Mouse (Mus musculus) MEL-GATA-1-ER (cell line): ENCODE measurements around the gene Srms.
"Not testable (repeated sequence)": the region's sequence is repeated elsewhere in the genome, so short reads cannot be mapped to it uniquely, and the experiment has no call there.

Source experiments
- DNase-seq: peaks from one replicate; pipeline ENCODE4 v3.0.0-alpha.2; 2012; ENCODE audit warnings: low read depth; ENCODE audit errors: extremely low read depth

The Srms gene

GRCm38 (mm10) chr2:181219538-181220216, 6.7 kb upstream of the Srms start, which contains the start of gene Fndc11:
Fndc11 (plus strand) TSS chr2:181220013.
- DNase-seq: no peak

- no peak for DNase-seq
Observed at GRCm38 (mm10) chr2:181218881-181219485, 6.0 kb upstream of the Srms start.

GRCm38 (mm10) chr2:181216037-181216436, 3.1 kb upstream of the Srms start:
- no peak for DNase-seq

- no peak for DNase-seq
Observed at GRCm38 (mm10) chr2:181212389-181213020, 480 bp downstream of the Srms start.

GRCm38 (mm10) chr2:181206118-181206517, 6.9 kb downstream of the Srms start:
- no peak for DNase-seq

GRCm38 (mm10) chr2:181205678-181206077, 7.3 kb downstream of the Srms start:
- DNase-seq: no peak

- DNase-seq: no peak
Observed at GRCm38 (mm10) chr2:181202886-181203285, 10.1 kb downstream of the Srms start.

GRCm38 (mm10) chr2:181202422-181202821, 10.6 kb downstream of the Srms start, which contains the start of gene Ptk6:
Ptk6 (minus strand) TSS chr2:181202789.
- no peak for DNase-seq

- DNase-seq: no peak
Observed at GRCm38 (mm10) chr2:181201606-181202005, 11.4 kb downstream of the Srms start.

GRCm38 (mm10) chr2:181196628-181197300, 16.2 kb downstream of the Srms start:
- DNase-seq: no peak

GRCm38 (mm10) chr2:181193044-181193443, 19.9 kb downstream of the Srms start:
- no peak for DNase-seq

GRCm38 (mm10) chr2:181191936-181192335, 21.0 kb downstream of the Srms start:
- no peak for DNase-seq

GRCm38 (mm10) chr2:181191385-181191784, 21.6 kb downstream of the Srms start:
- DNase-seq: not testable (repeated sequence)

GRCm38 (mm10) chr2:181189321-181189720, 23.7 kb downstream of the Srms start:
- no peak for DNase-seq

GRCm38 (mm10) chr2:181188681-181189080, 24.3 kb downstream of the Srms start:
- no peak for DNase-seq

GRCm38 (mm10) chr2:181187121-181188000, 25.6 kb downstream of the Srms start, which contains the start of gene Ppdpf:
Ppdpf (plus strand) TSS chr2:181187247.
- peak; percentile 87 for DNase-seq

- peak; percentile 68 for DNase-seq
Observed at GRCm38 (mm10) chr2:181186635-181187034, 26.4 kb downstream of the Srms start.

GRCm38 (mm10) chr2:181180898-181181297, 32.1 kb downstream of the Srms start:
- no peak for DNase-seq

GRCm38 (mm10) chr2:181178471-181178870, 34.5 kb downstream of the Srms start:
- DNase-seq: no peak

- no peak for DNase-seq
Observed at GRCm38 (mm10) chr2:181178015-181178414, 35.0 kb downstream of the Srms start.

GRCm38 (mm10) chr2:181174646-181175045, 38.3 kb downstream of the Srms start:
- DNase-seq: no peak
